21 mouse cellular contexts compared by ENCODE assay signal in the genomic region with DNA sequence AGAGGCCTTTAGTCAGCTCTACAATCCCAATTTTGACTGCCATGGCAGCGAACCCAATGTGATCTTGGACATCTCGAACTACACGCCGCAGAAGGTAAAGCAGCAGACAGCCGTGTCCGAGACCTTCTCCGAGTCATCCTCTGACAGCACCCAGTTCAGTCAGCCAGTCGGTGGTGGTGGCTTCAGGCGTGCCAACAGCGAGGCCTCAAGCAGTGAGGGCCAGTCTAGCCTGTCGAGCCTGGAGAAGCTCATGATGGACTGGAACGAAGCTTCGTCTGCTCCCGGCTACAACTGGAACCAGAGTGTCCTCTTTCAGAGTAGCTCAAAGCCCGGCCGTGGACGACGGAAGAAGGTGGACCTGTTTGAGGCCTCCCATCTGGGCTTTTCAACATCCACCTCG.
"Had no signal": no experiment of that assay in that cellular context is flagged by ENCODE, and none has a peak within 500 bp of the region (broad histone marks: within the 10 kb centered on the region; RNA-seq: fewer than 3 reads in every experiment).

No protein-coding gene starts in this region.

- H3K9me3 ChIP-seq: lung, embryonic 15.5 days; megakaryocyte, embryonic 14.5 days; midbrain, embryonic 13.5 days; midbrain, embryonic 15.5 days; neural tube, embryonic 13.5 days; neural tube, embryonic 15.5 days; stomach, embryonic 15.5 days had no signal

- DNase-seq: lung, adult 2 months; lung, postnatal 14 days; lung, postnatal 36 days; retina, postnatal 1 day; right cerebral cortex, adult 18-20 months; right cerebral cortex, postnatal 25 days; right cerebral cortex, postnatal 4 days; spleen, adult 18-20 months; thymus, adult 2 months; thymus, postnatal 25 days; thymus, postnatal 4 days had no signal

- H3K4me2 ChIP-seq: lung, embryonic 15.5 days; midbrain, embryonic 11.5 days; midbrain, embryonic 13.5 days; midbrain, embryonic 15.5 days; neural tube, embryonic 13.5 days; neural tube, embryonic 15.5 days; stomach, embryonic 15.5 days had no signal

- H3K4me3 ChIP-seq: lung, embryonic 15.5 days; megakaryocyte, embryonic 14.5 days; midbrain, embryonic 13.5 days; midbrain, embryonic 15.5 days; neural tube, embryonic 13.5 days; neural tube, embryonic 15.5 days; stomach, embryonic 15.5 days had no signal

- H3K27me3 ChIP-seq: lung, embryonic 15.5 days; megakaryocyte, embryonic 14.5 days; midbrain, embryonic 13.5 days; midbrain, embryonic 15.5 days; neural tube, embryonic 13.5 days; neural tube, embryonic 15.5 days; stomach, embryonic 15.5 days had no signal

- H3K27ac ChIP-seq: lung, embryonic 15.5 days; macrophage; midbrain, embryonic 13.5 days; midbrain, embryonic 15.5 days; neural tube, embryonic 13.5 days; neural tube, embryonic 15.5 days; stomach, embryonic 15.5 days; stomach, postnatal 0 days had no signal
